Mouse (Mus musculus) forebrain, embryonic 12.5 days (tissue): ENCODE measurements at regions not wholly inside any gene's neighbourhood (a gene's known extent, or its start where the extent isn't known, plus 50 kb on each side); places are given as distances from the start of the nearest gene placed in this dataset.

Source experiments
- ATAC-seq: fragments of 200-750 bp; cut with Nextera tagmentation; 2 replicates; pipeline ENCODE4 v1.8.0; 2017; ENCODE audit warnings: moderate TSS enrichment; ENCODE audit not compliant: low FRiP score
- H3K27ac ChIP-seq: fragments of 300-500 bp; sonication (generic); 2 replicates; pipeline ENCODE4 v1.5.1; 2016; ENCODE audit warnings: mild to moderate bottlenecking
- H3K27me3 ChIP-seq: fragments of 300-500 bp; sonication (generic); 2 replicates; pipeline ENCODE4 v1.6.1; 2016; ENCODE audit warnings: mild to moderate bottlenecking
- H3K36me3 ChIP-seq: fragments of 300-500 bp; sonication (generic); replicated peaks from 2 replicates; pipeline ENCODE4 v1.6.1; 2016; ENCODE audit warnings: mild to moderate bottlenecking
- H3K4me1 ChIP-seq: fragments of 300-500 bp; sonication (generic); 2 replicates; pipeline ENCODE4 v1.6.1; 2016
- H3K4me2 ChIP-seq: fragments of 300-500 bp; sonication (generic); 2 replicates; pipeline ENCODE4 v1.6.1; 2016; ENCODE audit warnings: mild to moderate bottlenecking, moderate library complexity
- H3K4me3 ChIP-seq: fragments of 300-500 bp; sonication (generic); replicated peaks from 2 replicates; pipeline ENCODE4 v1.5.1; 2016; ENCODE audit warnings: mild to moderate bottlenecking
- H3K9ac ChIP-seq: fragments of 300-500 bp; sonication (generic); 2 replicates; pipeline ENCODE4 v1.6.1; 2016; ENCODE audit warnings: mild to moderate bottlenecking
- H3K9me3 ChIP-seq: fragments of 300-500 bp; sonication (generic); 2 replicates; pipeline ENCODE4 v1.6.1; 2016
- WGBS: fragments of 180-500 bp; shearing (Covaris S2); methylation state at CpG from one replicate; pipeline ENCODE4 v1.1.7; 2016; 5-methylcytosine and 5-hydroxymethylcytosine counted together

DNA sequence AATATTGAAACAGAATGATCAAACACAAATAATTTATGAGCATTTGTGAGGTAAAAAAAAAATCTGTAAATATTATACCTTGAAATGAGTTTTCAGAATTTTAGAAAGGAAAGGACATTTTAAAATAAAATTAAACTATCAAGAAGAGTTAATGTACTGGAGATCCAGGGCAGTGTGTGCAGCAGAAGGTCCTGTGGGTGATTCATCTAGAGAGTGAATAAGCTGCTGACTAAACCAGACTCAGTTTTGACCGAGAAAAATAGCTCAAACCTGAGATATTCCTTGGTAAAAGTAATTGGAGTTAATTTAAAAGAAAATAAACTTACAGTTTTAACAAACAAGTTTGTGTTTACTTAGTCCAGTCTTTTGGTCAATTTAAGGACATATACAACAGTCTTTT is 1118.6 kb upstream of the Celf2 start:
- no peaks in the 10 kb centered on the region for H3K9me3 ChIP-seq
- H3K4me1 ChIP-seq, result no peaks in the 10 kb centered on the region
- H3K4me2 ChIP-seq, result no peak overlapping the region
- no peak overlapping the region for H3K27ac ChIP-seq
- 80% methylated on average over 1 of the region's 1 CpGs for WGBS
- no peaks in the 10 kb centered on the region for H3K27me3 ChIP-seq
- no peak for ATAC-seq
- H3K36me3 ChIP-seq, result no peaks in the 10 kb centered on the region
- no peak overlapping the region for H3K4me3 ChIP-seq
- no peak overlapping the region for H3K9ac ChIP-seq

- H3K4me2 ChIP-seq, result no peak overlapping the region
- no peaks in the 10 kb centered on the region for H3K4me1 ChIP-seq
- ATAC-seq, result no peak
- no peak overlapping the region for H3K4me3 ChIP-seq
- no peaks in the 10 kb centered on the region for H3K9me3 ChIP-seq
- no peak overlapping the region for H3K9ac ChIP-seq
- H3K27me3 ChIP-seq, result no peaks in the 10 kb centered on the region
- H3K36me3 ChIP-seq, result no peaks in the 10 kb centered on the region
- H3K27ac ChIP-seq, result no peak overlapping the region
- WGBS, result 98% methylated on average over 2 of the region's 2 CpGs
Measured at GRCm38 (mm10) chr2:8628485-8629208, 1119.3 kb upstream of the Celf2 start.

DNA sequence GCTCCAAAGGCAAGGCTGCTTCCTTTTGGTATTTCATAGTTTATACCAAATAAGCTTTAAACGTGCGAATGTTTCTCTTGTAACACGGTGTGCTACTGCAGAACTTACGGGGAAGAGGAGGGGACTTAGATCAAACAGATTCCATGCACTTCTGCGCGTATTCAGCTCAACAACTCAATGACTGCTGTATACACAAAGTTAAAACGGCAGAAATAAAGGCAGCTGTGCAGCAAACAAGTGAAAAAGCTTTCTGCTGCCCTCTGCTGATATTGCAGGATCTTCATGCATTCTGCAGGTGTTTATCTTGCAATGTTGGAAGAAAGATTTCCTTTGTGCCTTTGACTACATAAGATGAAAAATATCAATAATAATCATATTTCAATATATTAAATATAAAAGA is 1128.7 kb upstream of the Celf2 start:
- no peak overlapping the region for H3K9ac ChIP-seq
- ATAC-seq, result no peak
- no peak overlapping the region for H3K4me2 ChIP-seq
- H3K27me3 ChIP-seq, result no peaks in the 10 kb centered on the region
- H3K27ac ChIP-seq, result no peak overlapping the region
- H3K4me1 ChIP-seq, result no peaks in the 10 kb centered on the region
- no peaks in the 10 kb centered on the region for H3K36me3 ChIP-seq
- no peaks in the 10 kb centered on the region for H3K9me3 ChIP-seq
- H3K4me3 ChIP-seq, result no peak overlapping the region
- WGBS, result 42% methylated on average over 7 of the region's 7 CpGs

GRCm38 (mm10) chr2:8639282-8639681 is 1129.9 kb upstream of the Celf2 start:
- no peak overlapping the region for H3K4me3 ChIP-seq
- no peaks in the 10 kb centered on the region for H3K27me3 ChIP-seq
- H3K4me2 ChIP-seq, result no peak overlapping the region
- no peak overlapping the region for H3K9ac ChIP-seq
- H3K36me3 ChIP-seq, result no peaks in the 10 kb centered on the region
- 0 out of 2 replicates have a peak, but pooled peaks have one; percentile 67 for ATAC-seq
- WGBS, result 38% methylated on average over 3 of the region's 3 CpGs
- H3K9me3 ChIP-seq, result no peaks in the 10 kb centered on the region
- H3K27ac ChIP-seq, result no peak overlapping the region
- H3K4me1 ChIP-seq, result no peaks in the 10 kb centered on the region

GRCm38 (mm10) chr2:8645463-8645862 is 1136.1 kb upstream of the Celf2 start:
- 57% methylated on average over 1 of the region's 1 CpGs for WGBS
- no peaks in the 10 kb centered on the region for H3K27me3 ChIP-seq
- no peak for ATAC-seq
- no peak overlapping the region for H3K9ac ChIP-seq
- H3K9me3 ChIP-seq, result no peaks in the 10 kb centered on the region
- H3K4me2 ChIP-seq, result no peak overlapping the region
- H3K4me1 ChIP-seq, result no peaks in the 10 kb centered on the region
- no peaks in the 10 kb centered on the region for H3K36me3 ChIP-seq
- H3K4me3 ChIP-seq, result no peak overlapping the region
- no peak overlapping the region for H3K27ac ChIP-seq

DNA sequence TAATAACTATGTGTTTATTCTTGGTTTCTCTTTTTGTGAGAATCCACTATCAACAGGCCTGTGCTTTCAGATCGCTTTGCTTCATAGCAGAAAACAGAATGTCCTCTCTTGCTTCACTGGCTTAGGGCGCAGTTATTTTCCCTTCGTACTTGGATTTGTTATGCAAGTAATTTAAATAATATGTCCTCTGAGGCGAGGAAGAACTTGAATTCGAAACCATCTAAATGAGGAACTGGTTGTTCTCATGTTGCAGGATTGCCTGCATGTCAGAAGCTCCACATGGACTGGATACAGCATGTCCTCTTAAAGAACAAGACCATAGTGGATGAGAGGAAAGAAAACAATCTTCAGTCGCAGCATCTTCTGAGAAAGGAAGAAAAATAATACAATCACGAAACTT is 1151.2 kb upstream of the Celf2 start:
- ATAC-seq, result no peak
- no peak overlapping the region for H3K4me2 ChIP-seq
- WGBS, result 86% methylated on average over 7 of the region's 7 CpGs
- H3K36me3 ChIP-seq, result no peaks in the 10 kb centered on the region
- no peaks in the 10 kb centered on the region for H3K4me1 ChIP-seq
- H3K9ac ChIP-seq, result no peak overlapping the region
- no peaks in the 10 kb centered on the region for H3K9me3 ChIP-seq
- no peaks in the 10 kb centered on the region for H3K27me3 ChIP-seq
- no peak overlapping the region for H3K27ac ChIP-seq
- H3K4me3 ChIP-seq, result no peak overlapping the region

- no peaks in the 10 kb centered on the region; the same call in 1 of the 2 replicates for H3K4me1 ChIP-seq
- no peak overlapping the region for H3K4me2 ChIP-seq
- H3K27me3 ChIP-seq, result peaks cover 3% of the 10 kb centered on the region; the same call in 1 of the 2 replicates
- ATAC-seq, result peak; percentile 64
- no peak overlapping the region for H3K4me3 ChIP-seq
- 17% methylated on average over 10 of the region's 10 CpGs for WGBS
- no peaks in the 10 kb centered on the region for H3K9me3 ChIP-seq
- no peak overlapping the region for H3K9ac ChIP-seq
- no peaks in the 10 kb centered on the region for H3K36me3 ChIP-seq
- H3K27ac ChIP-seq, result no peak overlapping the region
Measured at GRCm38 (mm10) chr2:8673751-8674378, 1164.5 kb upstream of the Celf2 start.

GRCm38 (mm10) chr2:8675537-8675936 is 1166.2 kb upstream of the Celf2 start:
- ATAC-seq, result no peak
- Histone ChIP-seq H3K4me2 (no peak overlapping the region), H3K9me3 (no peaks in the 10 kb centered on the region), H3K27ac (no peak overlapping the region), H3K27me3 (peaks cover 3% of the 10 kb centered on the region; the same call in 1 of the 2 replicates), H3K4me1 (no peaks in the 10 kb centered on the region; the same call in 1 of the 2 replicates), H3K9ac (no peak overlapping the region), H3K36me3 (no peaks in the 10 kb centered on the region), H3K4me3 (no peak overlapping the region)
- WGBS, result 75% methylated on average over 4 of the region's 4 CpGs

DNA sequence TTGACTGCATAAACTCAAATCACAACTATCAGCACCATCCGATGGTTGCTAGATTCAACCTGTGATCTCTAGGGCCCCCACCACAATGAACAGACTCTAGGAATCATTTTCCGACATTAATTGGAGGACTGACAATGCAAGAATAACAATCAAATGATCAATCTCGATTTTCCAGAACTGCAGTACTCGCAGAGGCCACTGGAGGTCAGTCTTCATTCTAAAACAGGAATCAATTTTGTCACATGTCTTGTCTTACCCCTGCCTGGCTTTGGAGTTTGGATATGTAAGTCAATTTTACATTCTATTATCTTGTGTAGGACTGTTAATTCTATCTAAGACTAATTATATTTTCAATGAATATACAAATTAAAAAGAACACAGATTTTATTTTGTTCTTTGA is 1167.2 kb upstream of the Celf2 start:
- H3K4me1 ChIP-seq, result no peaks in the 10 kb centered on the region; the same call in 1 of the 2 replicates
- no peaks in the 10 kb centered on the region for H3K9me3 ChIP-seq
- H3K4me3 ChIP-seq, result no peak overlapping the region
- H3K27ac ChIP-seq, result no peak overlapping the region
- no peak for ATAC-seq
- no peaks in the 10 kb centered on the region for H3K36me3 ChIP-seq
- no peak overlapping the region for H3K4me2 ChIP-seq
- WGBS, result 15% methylated on average over 4 of the region's 4 CpGs
- H3K27me3 ChIP-seq, result peaks cover 3% of the 10 kb centered on the region; the same call in 1 of the 2 replicates
- H3K9ac ChIP-seq, result no peak overlapping the region

GRCm38 (mm10) chr2:8690846-8691643 is 1181.7 kb upstream of the Celf2 start:
- Histone ChIP-seq H3K27ac (no peak overlapping the region), H3K4me2 (no peak overlapping the region), H3K36me3 (no peaks in the 10 kb centered on the region), H3K4me3 (no peak overlapping the region), H3K27me3 (no peaks in the 10 kb centered on the region), H3K4me1 (no peaks in the 10 kb centered on the region), H3K9me3 (no peaks in the 10 kb centered on the region), H3K9ac (no peak overlapping the region)
- ATAC-seq, result no peak
- 77% methylated on average over 8 of the region's 8 CpGs for WGBS

DNA sequence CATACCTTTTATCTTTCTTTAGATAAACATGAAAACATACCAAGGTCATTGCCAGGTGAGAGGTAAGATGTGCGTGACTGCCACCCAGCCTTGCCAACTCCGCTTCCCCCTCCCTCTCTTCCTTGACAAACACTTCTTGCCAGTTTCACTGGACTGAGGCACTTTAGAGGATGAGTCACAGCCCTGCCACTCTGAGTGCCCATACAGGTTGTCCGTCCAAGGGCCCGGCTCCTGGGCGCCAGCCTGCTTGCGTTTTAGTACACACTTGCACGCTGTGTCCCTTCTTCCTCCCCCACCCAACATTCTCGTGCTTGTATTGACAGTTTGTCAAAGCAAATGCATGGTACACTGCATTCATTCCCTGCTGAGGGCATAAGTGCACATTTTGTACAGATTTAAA is 1151.7 kb upstream of the 4930412O13Rik start:
- no peak overlapping the region for H3K9ac ChIP-seq
- no peak overlapping the region for H3K4me3 ChIP-seq
- H3K27ac ChIP-seq, result no peak overlapping the region
- H3K9me3 ChIP-seq, result no peaks in the 10 kb centered on the region
- no peak for ATAC-seq
- no peaks in the 10 kb centered on the region for H3K4me1 ChIP-seq
- H3K36me3 ChIP-seq, result no peaks in the 10 kb centered on the region
- no peak overlapping the region for H3K4me2 ChIP-seq
- H3K27me3 ChIP-seq, result no peaks in the 10 kb centered on the region
- WGBS, result 70% methylated on average over 8 of the region's 8 CpGs

GRCm38 (mm10) chr2:8754142-8754541 is 1126.9 kb upstream of the 4930412O13Rik start:
- Histone ChIP-seq H3K27me3 (no peaks in the 10 kb centered on the region), H3K4me3 (no peak overlapping the region), H3K27ac (no peak overlapping the region), H3K4me2 (no peak overlapping the region), H3K9me3 (no peaks in the 10 kb centered on the region), H3K36me3 (no peaks in the 10 kb centered on the region), H3K4me1 (no peaks in the 10 kb centered on the region), H3K9ac (no peak overlapping the region)
- peak; percentile 57; the same call in 1 of the 2 replicates for ATAC-seq
- WGBS, result 18% methylated on average over 1 of the region's 1 CpGs
